Mouse (Mus musculus) MEL-GATA-1-ER (cell line): ENCODE measurements around the gene Prkar2b.

Source experiments
- DNase-seq: peaks from one replicate; pipeline ENCODE4 v3.0.0-alpha.2; 2012; ENCODE audit warnings: low read depth; ENCODE audit errors: extremely low read depth

Prkar2b gene

GRCm38 (mm10) chr12:32060247-32061089 lies 628 bp downstream of the Prkar2b start:
- peak; percentile 26 for DNase-seq

GRCm38 (mm10) chr12:32059707-32060106 lies 1.4 kb downstream of the Prkar2b start:
- no peak for DNase-seq

- DNase-seq = no peak
These were observed 2.0 kb downstream of the Prkar2b start for GRCm38 (mm10) chr12:32059135-32059534.

GRCm38 (mm10) chr12:32057461-32058199 lies 3.5 kb downstream of the Prkar2b start:
- DNase-seq = no peak

GRCm38 (mm10) chr12:32055797-32056196 lies 5.3 kb downstream of the Prkar2b start:
- no peak for DNase-seq

- DNase-seq = peak; percentile 51
These were observed 6.5 kb downstream of the Prkar2b start for GRCm38 (mm10) chr12:32054476-32055166.

GRCm38 (mm10) chr12:32053637-32054366 lies 7.3 kb downstream of the Prkar2b start:
- no peak for DNase-seq

- no peak for DNase-seq
These were observed 8.2 kb downstream of the Prkar2b start for GRCm38 (mm10) chr12:32052882-32053281.

- peak; percentile 87 for DNase-seq
These were observed 10.9 kb downstream of the Prkar2b start for GRCm38 (mm10) chr12:32050165-32050564.

GRCm38 (mm10) chr12:32045566-32046330 lies 15.3 kb downstream of the Prkar2b start:
- DNase-seq = no peak

- DNase-seq = no peak
These were observed 16.5 kb downstream of the Prkar2b start for GRCm38 (mm10) chr12:32044487-32045134.

- DNase-seq = no peak
These were observed 27.6 kb downstream of the Prkar2b start for GRCm38 (mm10) chr12:32033536-32033935.

- no peak for DNase-seq
These were observed 28.2 kb downstream of the Prkar2b start for GRCm38 (mm10) chr12:32032917-32033316.

- no peak for DNase-seq
These were observed 42.7 kb downstream of the Prkar2b start for GRCm38 (mm10) chr12:32018376-32018750.

- peak; percentile 25 for DNase-seq
These were observed 43.3 kb downstream of the Prkar2b start for GRCm38 (mm10) chr12:32017636-32018375.

- DNase-seq = no peak
These were observed 44.6 kb downstream of the Prkar2b start for GRCm38 (mm10) chr12:32016472-32016871.

- no peak for DNase-seq
These were observed 45.8 kb downstream of the Prkar2b start for GRCm38 (mm10) chr12:32015268-32015769.

- DNase-seq = no peak
These were observed 46.3 kb downstream of the Prkar2b start for GRCm38 (mm10) chr12:32014811-32015210.

GRCm38 (mm10) chr12:32012169-32012568 lies 48.9 kb downstream of the Prkar2b start:
- DNase-seq = no peak
